10 mouse cellular contexts compared by ENCODE assay signal in the genomic region with DNA sequence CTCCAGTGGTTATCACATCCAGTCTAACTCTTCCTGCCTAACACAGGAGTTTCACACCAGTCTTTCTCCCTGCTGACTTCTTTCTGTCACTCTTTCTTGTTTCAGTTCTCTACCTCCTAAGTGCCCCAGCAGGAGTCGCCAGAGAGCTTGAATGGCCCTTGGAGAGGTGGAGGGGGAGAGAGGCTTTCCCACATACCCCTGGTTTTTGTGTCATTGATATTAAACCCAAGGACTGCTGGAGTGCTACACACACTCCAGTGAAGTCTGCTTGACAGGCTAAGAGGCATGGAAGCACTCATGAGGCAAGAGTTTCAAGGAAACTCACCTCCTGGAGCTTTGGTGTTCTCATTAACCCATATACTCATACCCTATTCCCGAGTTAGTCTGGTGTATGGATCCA. TPM values are rescaled to one million over a fixed set of nuclear protein-coding genes. Genes with fewer than 3 reads are reported as not detected.
DNase-seq lines count a peak whose midpoint lies in the region; ATAC-seq and TF ChIP-seq lines count a peak whose summit lies in the region.
"Had no signal": no experiment of that assay in that cellular context is flagged by ENCODE, and none has a peak within 500 bp of the region (broad histone marks: within the 10 kb centered on the region; RNA-seq: fewer than 3 reads in every experiment).

No protein-coding gene starts in this region.

- no peak overlapping the region for H3K4me3 ChIP-seq in limb, embryonic 11.5 days (ENCODE audit: low read depth, low read length)
- no peak overlapping the region for H3K4me3 ChIP-seq in limb, embryonic 10.5 days
- no peak overlapping the region for H3K4me3 ChIP-seq in lung, adult 2 months (replicated peaks; ENCODE audit: extremely low read depth, low read depth, low read length)
- H3K4me3 ChIP-seq: forebrain, embryonic 13.5 days; lung, embryonic 15.5 days had no signal

- POLR2A ChIA-PET in Patski (lab: Charles Lee): no interaction called here

- in situ Hi-C loops in Patski (cut with MboI; ENCODE audit: low pct_unique_long_range_greater_than_20kb): no loop called here

- peak; percentile 36 for DNase-seq in limb, embryonic 11.5 days (ENCODE audit: low spot score)
- DNase-seq in limb, embryonic 10.5 days (ENCODE audit: low spot score): no peak
- no peak for DNase-seq in Patski (ENCODE audit: low read depth, low spot score)
- peak; percentile 56 for DNase-seq in lung, adult 2 months
- peak; percentile 77 for DNase-seq in thymus, postnatal 14 days
- no peak for DNase-seq in cerebellum, adult 9-10 months
- no peak for DNase-seq in embryo, embryonic 10 days (ENCODE audit: low spot score)

- no peaks in the 10 kb centered on the region for H3K4me1 ChIP-seq in limb, embryonic 11.5 days (ENCODE audit: control insufficient read depth, insufficient read depth, low read length)
- H3K4me1 ChIP-seq in limb, embryonic 10.5 days: no peaks in the 10 kb centered on the region
- H3K4me1 ChIP-seq in lung, adult 2 months (ENCODE audit: control insufficient read depth, insufficient read depth, low read length): peaks cover 6% of the 10 kb centered on the region; the same call in 1 of the 2 replicates
- H3K4me1 ChIP-seq: forebrain, embryonic 13.5 days; lung, embryonic 15.5 days had no signal

- peaks cover 4% of the 10 kb centered on the region; the same call in 1 of the 2 replicates for H3K36me3 ChIP-seq in limb, embryonic 11.5 days (ENCODE audit: control insufficient read depth, insufficient read depth, low read length)
- H3K36me3 ChIP-seq in limb, embryonic 10.5 days: peaks cover 18% of the 10 kb centered on the region
- H3K36me3 ChIP-seq: lung, embryonic 15.5 days had no signal

- CTCF ChIA-PET in Patski (lab: Charles Lee): interaction anchor here (0.8 to 1.5 kb wide), 6 partner anchors 10 to 187 kb away, joined by 3 to 4 read pairs (median 4); no protein-coding TSS in a partner anchor

- H3K27ac ChIP-seq in limb, embryonic 11.5 days (replicated peaks; ENCODE audit: low read depth, low read length): no peak overlapping the region
- H3K27ac ChIP-seq in limb, embryonic 10.5 days: no peak overlapping the region
- H3K27ac ChIP-seq: forebrain, embryonic 13.5 days; lung, embryonic 15.5 days had no signal

- WGBS in limb, embryonic 11.5 days: 78% methylated on average over 2 of the region's 2 CpGs
- WGBS in limb, embryonic 10.5 days: 74% methylated on average over 2 of the region's 2 CpGs
- 60% methylated on average over 2 of the region's 2 CpGs for WGBS in lung, adult 2 months

- H3K9ac ChIP-seq in limb, embryonic 11.5 days (ENCODE audit: low read length): no peak overlapping the region
- H3K9ac ChIP-seq: forebrain, embryonic 13.5 days; lung, embryonic 15.5 days had no signal

- no peak for ATAC-seq in limb, embryonic 11.5 days (ENCODE audit: insufficient number of reproducible peaks, low FRiP score, low TSS enrichment, low read depth)
- no peak for ATAC-seq in Patski
- no peak for ATAC-seq in frontal cortex, adult (ENCODE audit: low TSS enrichment)
- ATAC-seq: forebrain, embryonic 13.5 days had no signal

- H3K4me2 ChIP-seq in limb, embryonic 11.5 days (ENCODE audit: low read depth, severe bottlenecking): no peak overlapping the region
- H3K4me2 ChIP-seq: forebrain, embryonic 13.5 days; lung, embryonic 15.5 days had no signal

- no peak for TF ChIP-seq POLR2A in lung, adult 2 months (IDR thresholded peaks at IDR 0.05; ENCODE audit: borderline replicate concordance, extremely low read depth, low read depth, low read length)

- peak; percentile 57 for TF ChIP-seq CTCF in Patski (IDR thresholded peaks at IDR 0.05)
- TF ChIP-seq CTCF in lung, adult 2 months (IDR thresholded peaks at IDR 0.05; ENCODE audit: insufficient read depth, low read length): peak; percentile 70

- no peaks in the 10 kb centered on the region for H3K9me3 ChIP-seq in limb, embryonic 11.5 days (ENCODE audit: control insufficient read depth, low read length)
- no peaks in the 10 kb centered on the region for H3K9me3 ChIP-seq in limb, embryonic 10.5 days (replicated peaks)
- H3K9me3 ChIP-seq: lung, embryonic 15.5 days had no signal

- H3K27me3 ChIP-seq in limb, embryonic 11.5 days (ENCODE audit: control insufficient read depth, insufficient read depth, low read length): no peaks in the 10 kb centered on the region
- no peaks in the 10 kb centered on the region for H3K27me3 ChIP-seq in limb, embryonic 10.5 days (ENCODE audit: low read depth, poor library complexity, severe bottlenecking)
- no peaks in the 10 kb centered on the region for H3K27me3 ChIP-seq in Patski
- H3K27me3 ChIP-seq: forebrain, embryonic 13.5 days; lung, embryonic 15.5 days had no signal

RNA-seq across cellular contexts. Expression of gene Tnfaip3, which starts 16.0 kb away (rescaled TPM):
- 2.2 and 2.5 TPM in 2 replicates for polyA plus RNA-seq in limb, embryonic 11.5 days (2014; fragmentation: Nextera tagmentation; extraction: Ambion mirVana)
- 1.3 and 2.3 TPM in 2 replicates for polyA plus RNA-seq in limb, embryonic 10.5 days (2016; fragmentation: Nextera tagmentation; extraction: Ambion mirVana)
- polyA plus RNA-seq in Patski (2021): 13.7 TPM
- polyA plus RNA-seq in lung, adult 2 months (2012; rRNA removed): 5.9 and 7.2 TPM in 2 replicates

Comparison
In these comparisons a context has a peak if more than half of its experiments do, and no peak if none do; other contexts are left out.
1. DNase-seq: peak in limb, embryonic 11.5 days (single experiment), lung, adult 2 months (single experiment) and thymus, postnatal 14 days (single experiment); none in limb, embryonic 10.5 days (single experiment), Patski (single experiment), cerebellum, adult 9-10 months (single experiment) and embryo, embryonic 10 days (single experiment).